Mouse (Mus musculus): ENCODE results near the gene Wnk1.

The Wnk1 gene

GRCm38 (mm10) chr6:119903081-119903789 is 135.2 kb downstream of the Wnk1 start:
- peak; percentile 52 for DNase-seq (ENCODE audit: low read depth)

GRCm38 (mm10) chr6:119902204-119903080 is 136.0 kb downstream of the Wnk1 start, which contains the start of gene Rad52:
Gene Rad52, plus strand, starts transcription at chr6:119902698.
- peak; percentile 92 for DNase-seq (ENCODE audit: low read depth)

- no peak for DNase-seq (ENCODE audit: low read depth)
These were observed 145.8 kb downstream of the Wnk1 start for GRCm38 (mm10) chr6:119892711-119893110.

GRCm38 (mm10) chr6:119883151-119883550 is 155.3 kb downstream of the Wnk1 start:
- DNase-seq (ENCODE audit: low read depth): no peak
